In the genomic region with DNA sequence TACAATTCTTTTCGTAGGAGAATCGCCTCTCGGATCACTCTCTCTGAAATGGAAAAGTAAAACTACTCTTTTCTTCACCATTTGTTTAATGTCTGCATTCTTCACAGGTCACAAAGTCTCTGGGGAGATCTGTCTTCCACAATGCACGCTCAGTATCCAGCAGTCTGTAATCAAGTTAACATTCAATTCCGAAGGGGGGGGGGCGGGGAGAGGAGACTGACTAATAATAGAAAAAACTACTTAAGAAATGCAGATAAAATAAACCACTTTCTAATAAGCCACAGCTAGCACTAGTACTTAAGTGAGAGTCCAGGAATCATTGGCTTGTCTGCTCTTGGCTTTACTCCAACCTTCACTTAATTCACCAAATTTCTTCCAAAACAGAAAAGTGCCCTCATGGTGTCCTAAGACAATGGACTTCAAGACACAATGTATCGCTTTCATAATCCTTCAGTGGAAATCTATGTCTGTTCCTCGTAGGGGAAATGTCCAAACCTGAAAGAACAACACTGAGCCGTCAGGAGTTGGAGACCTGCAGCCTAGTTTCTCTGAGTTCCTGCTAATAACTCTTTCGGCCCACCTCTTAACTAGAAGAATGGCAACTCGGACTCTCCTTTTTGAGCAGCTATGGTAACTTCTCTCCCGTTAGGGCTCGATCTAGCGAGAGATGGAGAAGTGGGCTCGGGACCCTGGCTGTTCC, we compare ENCODE assay signal across 8 mouse cellular contexts. TPM values are rescaled to one million over a fixed set of nuclear protein-coding genes. Genes with fewer than 3 reads are reported as not detected.
A peak's percentile ranks its signal among the peaks of the same experiment; 100 is the strongest.
DNase-seq lines count a peak whose midpoint lies in the region; ATAC-seq and TF ChIP-seq lines count a peak whose summit lies in the region.

No protein-coding gene starts in this region.

- H3K4me1 ChIP-seq in heart, embryonic 12.5 days (replicated peaks): peaks cover 13% of the 10 kb centered on the region
- H3K4me1 ChIP-seq in ES-Bruce4 (ENCODE audit: control insufficient read depth, insufficient read depth, low read length): no peaks in the 10 kb centered on the region
- H3K4me1 ChIP-seq in forebrain, embryonic 12.5 days: peaks cover 13% of the 10 kb centered on the region
- peaks cover 28% of the 10 kb centered on the region for H3K4me1 ChIP-seq in liver, embryonic 15.5 days (replicated peaks)

- no peak; the same call in 1 of the 2 replicates for ATAC-seq in heart, embryonic 12.5 days (ENCODE audit: insufficient number of reproducible peaks, low FRiP score)
- peak; percentile 5; the same call in 1 of the 2 replicates for ATAC-seq in forebrain, embryonic 12.5 days (ENCODE audit: low FRiP score)
- no peak; the same call in 1 of the 2 replicates for ATAC-seq in liver, embryonic 15.5 days (ENCODE audit: insufficient read depth)
- no peak for ATAC-seq in monocyte, adult 5-6 weeks (replicated peaks; ENCODE audit: insufficient number of reproducible peaks, low FRiP score, low TSS enrichment, poor library complexity, severe bottlenecking)

- no peak for DNase-seq in heart, adult 8-10 months (ENCODE audit: low spot score)
- DNase-seq in urinary bladder, postnatal 25 days (ENCODE audit: low spot score): no peak
- DNase-seq in left cerebral cortex, adult 18-20 months (ENCODE audit: low spot score in 2 of 2): no peak

- peak overlapping the region; percentile 96 for H3K27ac ChIP-seq in heart, embryonic 12.5 days (ENCODE audit: poor library complexity, severe bottlenecking)
- no peak overlapping the region for H3K27ac ChIP-seq in ES-Bruce4 (ENCODE audit: insufficient read depth, low read length)
- peak overlapping the region; percentile 95 for H3K27ac ChIP-seq in forebrain, embryonic 12.5 days
- H3K27ac ChIP-seq in liver, embryonic 15.5 days (replicated peaks): peak overlapping the region; percentile 88

- no peak for TF ChIP-seq CTCF in ES-Bruce4 (IDR thresholded peaks at IDR 0.05; ENCODE audit: low read depth, low read length)

- peak overlapping the region; percentile 86 for H3K4me3 ChIP-seq in heart, embryonic 12.5 days
- H3K4me3 ChIP-seq in ES-Bruce4 (ENCODE audit: low read depth, low read length): peak overlapping the region; percentile 89
- H3K4me3 ChIP-seq in forebrain, embryonic 12.5 days (replicated peaks): peak overlapping the region; percentile 80
- peak overlapping the region; percentile 95 for H3K4me3 ChIP-seq in liver, embryonic 15.5 days (replicated peaks)

- no peak for TF ChIP-seq EP300 in ES-Bruce4 (IDR thresholded peaks at IDR 0.05; ENCODE audit: insufficient read depth, low read depth, low read length)

- peak overlapping the region; percentile 88 for H3K9ac ChIP-seq in heart, embryonic 12.5 days
- H3K9ac ChIP-seq in ES-Bruce4 (ENCODE audit: low read depth, poor library complexity, severe bottlenecking): peak overlapping the region; percentile 78
- H3K9ac ChIP-seq in forebrain, embryonic 12.5 days: peak overlapping the region; percentile 79
- H3K9ac ChIP-seq in liver, embryonic 15.5 days: peak overlapping the region; percentile 91

- no peaks in the 10 kb centered on the region for H3K9me3 ChIP-seq in heart, embryonic 12.5 days (replicated peaks)
- no peaks in the 10 kb centered on the region for H3K9me3 ChIP-seq in ES-Bruce4 (replicated peaks; ENCODE audit: control insufficient read depth, insufficient read depth, low read length, poor library complexity, severe bottlenecking)
- H3K9me3 ChIP-seq in forebrain, embryonic 12.5 days: no peaks in the 10 kb centered on the region
- H3K9me3 ChIP-seq in liver, embryonic 15.5 days (replicated peaks): no peaks in the 10 kb centered on the region

- peaks cover 7% of the 10 kb centered on the region; the same call in 1 of the 2 replicates for H3K36me3 ChIP-seq in heart, embryonic 12.5 days
- H3K36me3 ChIP-seq in ES-Bruce4 (ENCODE audit: control insufficient read depth, insufficient read depth, low read length, poor library complexity, severe bottlenecking): peaks cover 3% of the 10 kb centered on the region
- H3K36me3 ChIP-seq in forebrain, embryonic 12.5 days (replicated peaks): peaks cover 8% of the 10 kb centered on the region
- peaks cover 10% of the 10 kb centered on the region for H3K36me3 ChIP-seq in liver, embryonic 15.5 days (replicated peaks)

- peak overlapping the region; percentile 67 for H3K4me2 ChIP-seq in heart, embryonic 12.5 days
- H3K4me2 ChIP-seq in forebrain, embryonic 12.5 days: peak overlapping the region; percentile 67
- peak overlapping the region; percentile 77 for H3K4me2 ChIP-seq in liver, embryonic 15.5 days

- 12% methylated on average over 15 of the region's 15 CpGs for WGBS in heart, embryonic 12.5 days
- 13% methylated on average over 15 of the region's 15 CpGs for WGBS in forebrain, embryonic 12.5 days
- WGBS in liver, embryonic 15.5 days (ENCODE audit: insufficient replicate concordance): 12% methylated on average over 15 of the region's 15 CpGs

- no peaks in the 10 kb centered on the region for H3K27me3 ChIP-seq in heart, embryonic 12.5 days (replicated peaks)
- no peaks in the 10 kb centered on the region for H3K27me3 ChIP-seq in ES-Bruce4 (ENCODE audit: control insufficient read depth, insufficient read depth, low read length, poor library complexity, severe bottlenecking)
- no peaks in the 10 kb centered on the region for H3K27me3 ChIP-seq in forebrain, embryonic 12.5 days
- H3K27me3 ChIP-seq in liver, embryonic 15.5 days: no peaks in the 10 kb centered on the region

- no peak for TF ChIP-seq POLR2A in ES-Bruce4 (IDR thresholded peaks at IDR 0.05; ENCODE audit: insufficient read depth, low read length)

RNA-seq across cellular contexts. Expression of gene Tmem168, which starts 0.8 kb away (rescaled TPM):
- 40.5 and 42.6 TPM in 2 replicates for polyA plus RNA-seq in heart, embryonic 12.5 days (2016; fragmentation: Nextera tagmentation; extraction: Ambion mirVana)
- total RNA-seq in heart, adult 8-10 months (2022): 10 to 100 TPM; 15.8 to 17.3 (median 16.8) TPM
- polyA plus RNA-seq in ES-Bruce4 (2011; ENCODE audit: insufficient read depth, insufficient read length, low read depth, missing spikeins): 28.3 and 29.9 TPM in 2 replicates
- polyA plus RNA-seq in forebrain, embryonic 12.5 days (2016; fragmentation: Nextera tagmentation; extraction: Ambion mirVana): 31.7 and 36.0 TPM in 2 replicates
- 12.0 and 13.3 TPM in 2 replicates for polyA plus RNA-seq in liver, embryonic 15.5 days (2015; fragmentation: Nextera tagmentation; extraction: Ambion mirVana)
- 10 to 100 TPM; 13.9 to 15.3 TPM for total RNA-seq in left cerebral cortex, adult 18-20 months (2021)
- total RNA-seq in monocyte, adult 5-6 weeks (2017): 46.7 to 82.2 TPM (median 53.1 TPM) in 3 replicates
